Mouse (Mus musculus) kidney, adult 9 months (tissue): ENCODE measurements around the gene Gan.

Experiments
- DNase-seq: peaks from one replicate; pipeline ENCODE4 v3.0.0; 2022

Gene Gan

DNA sequence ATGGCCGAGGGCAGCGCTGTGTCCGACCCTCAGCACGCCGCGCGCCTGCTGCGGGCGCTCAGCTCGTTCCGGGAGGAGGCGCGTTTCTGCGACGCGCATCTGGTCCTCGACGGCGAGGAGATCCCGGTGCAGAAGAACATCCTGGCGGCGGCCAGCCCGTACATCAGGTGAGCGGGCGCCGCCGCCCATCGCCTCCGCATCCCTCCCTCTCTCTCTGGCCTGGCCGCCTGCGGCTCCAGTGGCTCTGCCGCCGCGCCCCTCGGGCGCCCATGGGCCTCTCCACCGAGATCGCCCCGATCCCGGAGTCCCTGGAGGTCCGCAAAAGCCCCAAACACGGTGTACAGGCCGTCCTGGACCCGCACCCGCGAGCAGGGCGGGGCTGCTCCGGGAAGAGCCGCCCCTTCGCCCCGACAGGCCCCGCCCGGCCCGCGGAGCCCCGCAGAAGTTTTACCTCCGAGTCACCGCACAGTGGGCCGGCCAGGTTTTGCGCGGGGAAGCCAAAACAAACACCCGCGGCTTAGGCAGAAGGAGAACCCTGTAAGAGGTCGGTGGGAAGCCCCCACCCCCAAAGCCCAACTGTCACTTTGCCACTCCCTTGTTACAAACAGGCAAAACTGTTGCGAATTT is at the start of gene Gan:
TSS of gene Gan (plus strand) at position 1 of the 627 bp plus-strand sequence.
- peak; percentile 42 for DNase-seq

DNA sequence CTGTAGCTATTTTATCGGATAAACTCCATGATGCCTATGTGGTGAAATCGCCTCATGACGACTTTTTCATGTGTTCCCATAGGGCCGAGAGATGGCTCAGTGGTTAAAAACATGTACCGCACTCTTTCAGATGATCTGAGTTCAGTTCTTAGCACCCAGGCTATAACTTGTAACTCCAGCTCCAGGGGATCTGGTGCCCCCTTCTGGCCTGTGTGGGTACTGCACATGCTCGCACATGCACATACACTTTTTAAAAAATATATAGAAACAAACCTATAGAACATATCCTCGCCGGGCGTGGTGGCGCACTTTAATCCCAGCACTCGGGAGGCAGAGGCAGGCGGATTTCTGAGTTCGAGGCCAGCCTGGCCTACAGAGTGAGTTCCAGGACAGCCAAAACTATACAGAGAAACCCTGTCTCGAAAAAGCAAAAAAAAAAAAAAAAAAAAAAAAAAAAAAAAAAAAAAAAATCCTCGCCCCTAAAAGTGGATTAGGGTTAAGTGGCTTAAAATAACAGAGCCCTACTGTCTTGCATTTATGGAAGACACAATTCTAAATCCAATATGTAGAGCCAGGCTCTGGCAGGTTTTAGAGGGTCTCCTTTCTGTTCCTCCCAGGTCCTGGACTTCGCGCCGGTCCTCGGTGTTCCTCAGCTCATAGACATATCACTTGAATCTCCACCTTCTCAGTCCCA is 48.8 kb upstream of the Gan start:
- DNase-seq, result no peak

DNA sequence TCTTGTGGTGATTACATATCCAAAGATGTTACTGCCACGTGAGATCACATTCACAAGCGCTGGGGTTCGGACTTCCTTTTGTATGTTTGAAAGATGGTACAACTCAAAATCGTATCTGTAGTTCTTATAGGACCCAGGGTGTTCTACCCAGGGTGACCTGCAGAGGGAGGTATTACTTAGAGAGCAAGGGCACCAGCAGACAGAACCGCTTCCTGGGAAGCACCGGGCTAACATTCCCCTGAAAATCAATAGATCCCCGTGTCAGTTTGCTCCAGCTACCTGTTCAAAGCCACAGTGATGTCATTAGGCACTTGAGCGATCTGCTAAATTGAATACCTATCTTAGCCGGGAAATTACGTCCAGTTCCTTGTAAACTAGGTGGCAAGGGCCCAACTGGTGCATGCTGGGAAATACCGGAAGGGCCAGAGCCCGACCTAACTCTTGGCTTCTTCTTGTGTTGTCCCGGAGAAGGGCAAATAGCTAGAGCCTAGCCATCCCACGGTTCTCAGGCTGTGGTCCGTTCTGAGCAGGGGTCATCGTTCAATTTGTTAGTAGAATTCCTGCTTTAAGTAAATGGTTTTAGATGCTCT is 48.0 kb upstream of the Gan start:
- DNase-seq, result peak; percentile 89

DNA sequence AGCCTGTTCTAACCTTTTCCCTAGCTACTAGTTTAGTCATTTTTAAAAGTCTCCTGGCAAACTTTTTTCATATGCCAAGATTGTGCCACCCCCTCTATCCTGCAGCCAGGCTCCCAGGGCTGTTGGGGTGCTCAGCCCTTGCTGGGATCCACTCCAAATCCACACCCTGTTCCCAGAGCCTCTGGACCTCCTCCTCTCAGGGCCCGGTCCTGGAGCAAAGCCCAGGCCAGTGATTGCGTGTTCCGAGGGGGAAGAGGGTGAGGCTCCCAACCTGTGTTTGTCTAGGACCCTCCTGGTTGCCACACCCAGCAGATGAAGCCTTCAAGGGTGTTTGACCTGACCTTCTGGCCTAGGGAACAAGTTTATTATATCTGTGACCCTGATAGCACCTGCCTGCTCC is 46.3 kb upstream of the Gan start:
- DNase-seq, result no peak

DNA sequence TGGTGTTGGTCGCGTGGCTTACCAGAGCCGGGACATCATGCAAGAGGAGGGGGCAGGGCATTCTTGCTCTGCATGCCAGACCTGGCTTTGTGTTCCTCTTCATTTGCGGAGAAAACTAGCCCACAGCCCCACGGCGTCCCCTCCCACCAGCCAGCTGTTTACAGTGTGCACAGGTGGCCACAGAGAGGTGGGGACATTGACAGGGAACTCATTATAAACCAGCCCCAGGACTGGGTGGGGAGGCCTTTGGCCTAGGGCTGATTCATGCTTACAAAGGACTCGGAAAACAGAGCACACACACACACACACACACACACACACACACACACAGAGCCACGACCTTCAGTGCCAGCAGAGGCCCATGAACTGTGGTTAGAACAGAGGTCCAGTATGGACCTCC is 45.7 kb upstream of the Gan start:
- no peak for DNase-seq

DNA sequence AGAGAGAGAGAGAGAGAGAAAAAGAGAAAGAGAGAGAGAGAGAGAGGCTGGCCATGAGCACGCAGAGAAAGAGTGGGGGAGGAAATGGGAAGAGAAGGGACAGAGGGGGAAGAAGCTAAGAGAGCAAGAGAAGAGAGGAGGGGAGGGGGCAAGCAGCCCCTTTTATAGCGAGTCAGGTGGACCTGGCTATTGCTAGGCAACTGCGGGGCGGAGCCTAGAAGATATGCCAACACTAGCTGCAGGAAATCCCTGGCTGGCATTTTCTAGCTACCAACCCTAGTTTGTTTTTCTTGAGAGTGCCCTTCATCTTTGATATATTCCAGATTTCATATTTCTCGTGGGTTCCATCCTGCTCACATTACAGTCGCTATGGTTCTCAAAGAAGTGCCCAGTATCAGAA is 42.8 kb upstream of the Gan start:
- DNase-seq, result no peak

DNA sequence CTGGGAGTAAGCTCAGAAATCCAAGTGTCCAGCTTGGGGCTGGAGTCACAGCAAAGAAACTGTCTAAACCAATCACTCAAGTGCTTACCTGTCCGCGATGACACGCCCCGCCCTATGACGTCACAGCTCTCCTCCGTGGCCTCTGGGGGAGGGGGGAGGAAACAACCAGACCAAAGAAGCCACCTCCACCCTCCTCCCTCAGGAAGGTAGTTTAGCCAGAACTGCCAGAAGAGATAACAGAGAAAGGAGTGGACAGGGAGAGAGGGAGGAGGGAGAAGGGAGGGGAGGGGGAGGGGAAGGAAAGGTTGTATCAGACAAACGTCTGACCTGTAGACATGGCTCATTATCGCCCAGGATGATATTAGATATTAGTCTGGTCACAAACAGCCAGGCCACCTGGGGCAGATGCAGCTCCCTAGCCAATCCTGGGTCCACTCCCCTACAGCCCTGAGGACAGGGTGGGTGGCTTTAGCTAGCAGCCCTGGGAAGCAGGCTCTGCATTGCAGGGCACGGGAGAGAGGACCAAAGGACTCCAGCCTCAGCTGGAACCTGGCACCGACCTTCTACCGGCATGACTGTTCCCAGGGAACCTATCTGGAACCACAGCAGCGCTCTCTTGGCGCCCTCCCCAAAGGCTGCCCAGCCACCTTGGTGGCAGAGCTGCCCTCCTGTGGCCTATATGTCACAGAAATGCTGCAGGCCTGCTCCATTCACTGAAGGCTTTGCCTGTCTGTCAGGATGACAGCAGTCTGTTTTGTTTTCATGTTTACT is 42.1 kb upstream of the Gan start:
- DNase-seq, result peak; percentile 17

DNA sequence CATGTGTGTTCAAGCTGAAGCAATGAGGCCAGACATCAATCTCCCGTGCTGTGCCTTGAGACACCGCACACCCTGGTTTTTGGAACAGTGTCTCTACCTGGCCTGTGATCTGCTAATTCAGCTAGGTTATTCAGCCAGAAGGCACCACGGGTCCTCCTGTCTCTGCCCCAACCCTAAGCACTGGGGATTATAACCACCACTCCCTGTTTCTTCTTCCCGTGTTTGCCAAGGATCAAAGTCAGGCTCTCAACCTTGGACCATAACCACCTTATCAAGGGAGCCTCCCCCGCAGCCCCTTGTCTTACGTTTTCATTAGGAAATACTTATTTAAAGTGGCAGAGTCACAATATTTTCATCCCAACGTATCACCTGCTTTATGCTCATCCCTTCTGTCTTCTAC is 41.4 kb upstream of the Gan start:
- DNase-seq, result no peak

DNA sequence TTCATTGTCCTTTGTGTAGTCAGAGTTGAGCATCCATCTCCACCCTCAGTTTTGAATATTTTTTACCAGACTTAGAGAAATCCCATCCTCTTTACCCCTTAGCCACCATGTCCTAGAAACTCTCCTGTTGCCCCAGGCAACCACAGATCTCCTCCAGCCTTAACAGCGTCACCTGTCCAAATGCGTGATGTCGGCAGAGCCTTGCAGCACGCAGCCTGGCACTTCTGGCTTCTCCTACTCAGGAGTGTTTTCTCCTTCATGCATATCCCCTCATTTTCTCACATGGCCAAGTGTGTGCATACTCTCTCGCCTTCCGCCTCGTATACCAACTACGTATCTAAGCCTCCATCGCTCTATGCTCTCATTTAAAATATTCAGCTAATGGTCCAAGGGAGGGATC is 39.5 kb upstream of the Gan start:
- no peak for DNase-seq

DNA sequence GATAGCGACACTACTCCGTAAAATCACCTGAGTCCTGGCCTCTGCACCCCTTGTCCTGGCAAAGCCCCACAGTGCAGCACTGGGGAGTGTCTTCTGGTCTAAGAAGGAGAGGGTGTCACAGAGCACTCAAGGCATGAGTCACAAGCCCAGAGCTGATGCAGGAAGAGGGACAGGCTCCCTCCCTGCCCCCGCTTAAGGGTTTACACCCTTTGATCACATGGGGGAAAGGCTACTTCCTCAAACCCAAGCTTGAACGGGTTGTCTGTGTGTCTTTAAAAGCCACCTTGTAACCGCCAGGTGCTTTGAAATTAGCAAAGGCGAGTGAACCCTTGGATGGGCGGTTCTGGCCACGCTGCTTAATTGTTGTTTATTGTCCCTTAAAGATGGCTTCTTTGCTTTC is 36.7 kb upstream of the Gan start:
- DNase-seq, result no peak

DNA sequence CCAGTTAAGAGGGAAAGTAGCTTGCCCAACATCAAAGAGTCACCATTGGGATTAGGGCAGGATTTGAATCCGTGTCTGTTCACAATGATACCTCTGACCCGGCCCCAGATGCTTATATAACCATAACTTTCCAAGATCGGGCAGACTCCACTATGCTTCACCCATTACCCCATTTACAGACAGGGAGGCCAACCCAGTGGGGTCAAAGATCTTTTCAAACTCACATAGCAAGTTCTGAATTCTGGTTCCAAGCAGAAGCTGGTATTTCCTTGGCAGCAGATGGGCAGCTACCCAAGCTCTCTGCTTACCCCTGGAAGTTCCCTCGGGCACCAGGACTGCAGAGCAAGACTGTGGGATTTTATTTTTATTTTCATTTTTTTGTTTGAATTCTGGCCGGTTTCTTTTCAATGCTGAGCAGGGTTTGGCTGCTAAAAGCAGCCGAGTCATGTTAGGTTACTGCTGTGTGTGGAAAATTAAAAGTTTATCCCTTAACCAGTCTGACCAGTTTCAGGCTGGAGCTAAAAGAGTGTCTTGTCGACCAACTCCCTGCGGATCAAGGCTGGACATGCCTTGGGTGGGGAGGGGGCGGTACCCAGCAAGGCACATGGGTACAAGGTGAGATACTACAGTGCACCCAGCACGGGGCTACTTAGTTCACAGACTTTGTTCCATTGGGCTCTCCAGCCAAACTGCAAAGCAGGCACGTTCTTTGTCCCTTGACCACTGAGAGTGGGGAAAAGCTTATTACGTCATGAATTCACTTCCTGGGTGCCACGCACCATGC is 33.9 kb upstream of the Gan start:
- peak; percentile 65 for DNase-seq

DNA sequence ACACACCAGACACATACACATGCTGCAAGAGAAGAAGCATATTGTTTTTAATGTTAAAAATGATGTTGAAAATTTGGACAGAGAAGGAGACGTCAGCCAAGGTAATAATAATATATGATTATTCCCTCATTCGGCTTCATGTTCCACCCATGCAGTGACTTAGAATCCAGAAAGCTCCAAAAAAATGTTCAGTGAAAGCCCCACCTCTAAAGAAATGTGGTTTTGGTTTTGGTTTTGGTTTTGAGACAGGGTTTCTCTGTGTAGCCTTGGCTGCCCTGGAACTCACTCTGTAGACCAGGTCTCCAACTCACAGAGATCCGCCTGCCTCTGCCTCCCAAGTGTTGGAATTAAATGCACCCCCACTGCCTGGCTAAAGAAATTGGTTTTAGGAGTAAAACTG is 32.1 kb upstream of the Gan start:
- no peak for DNase-seq

DNA sequence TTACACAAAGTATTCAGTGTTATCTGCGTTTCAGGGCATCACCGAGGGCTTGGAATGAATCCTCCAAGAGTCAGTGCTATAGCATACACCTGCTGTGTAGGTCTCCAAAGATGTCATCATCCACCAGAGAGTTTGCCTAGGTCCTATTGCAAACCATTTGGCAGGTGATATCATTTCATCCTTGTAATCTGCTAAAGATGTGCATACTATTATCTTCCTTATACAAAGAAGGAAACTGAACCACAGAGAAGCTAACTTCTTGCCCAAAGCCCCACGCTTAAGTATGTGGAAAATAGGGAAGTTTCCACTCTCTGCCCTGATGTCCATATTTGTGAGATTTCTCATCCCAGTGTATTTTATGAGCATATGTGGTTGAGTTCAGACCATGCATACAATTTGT is 31.5 kb upstream of the Gan start:
- no peak for DNase-seq

DNA sequence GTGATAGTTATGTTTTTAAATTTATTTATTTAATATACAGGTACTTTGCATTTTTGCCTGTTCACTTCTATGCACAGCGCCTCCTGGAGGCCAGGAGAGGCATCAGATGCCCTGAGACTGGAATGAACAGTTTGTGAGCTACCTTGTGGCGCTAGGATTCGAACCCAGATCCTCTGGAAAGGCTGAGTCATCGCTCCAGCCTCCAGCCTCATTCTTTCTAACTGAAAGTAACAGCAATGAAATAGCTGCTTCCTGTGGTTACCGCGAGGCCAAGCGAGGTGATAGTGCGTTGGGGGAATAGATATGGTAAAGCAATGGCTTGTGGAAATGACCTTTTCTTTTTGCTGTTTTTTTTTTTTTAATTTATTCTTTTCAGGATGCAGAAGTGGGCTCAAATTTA is 30.9 kb upstream of the Gan start:
- DNase-seq, result no peak

DNA sequence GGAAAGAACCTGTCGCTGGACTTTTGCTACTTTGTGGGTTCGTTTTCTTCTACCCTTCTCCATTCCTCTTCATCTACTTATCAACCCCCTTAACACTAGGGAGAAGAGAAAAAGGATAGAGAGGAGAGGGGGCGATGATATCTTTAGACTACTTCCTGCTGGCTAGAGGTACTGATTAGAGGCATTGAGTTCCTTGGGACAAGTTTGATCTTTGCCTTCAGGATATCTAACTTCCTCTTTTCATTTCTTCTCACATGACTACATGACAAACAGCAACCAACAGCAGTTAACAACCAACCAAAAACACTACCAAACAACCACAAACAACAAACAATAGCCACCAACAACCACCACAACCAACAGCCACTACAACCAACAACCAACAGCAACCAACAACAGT is 24.2 kb upstream of the Gan start:
- DNase-seq, result no peak

DNA sequence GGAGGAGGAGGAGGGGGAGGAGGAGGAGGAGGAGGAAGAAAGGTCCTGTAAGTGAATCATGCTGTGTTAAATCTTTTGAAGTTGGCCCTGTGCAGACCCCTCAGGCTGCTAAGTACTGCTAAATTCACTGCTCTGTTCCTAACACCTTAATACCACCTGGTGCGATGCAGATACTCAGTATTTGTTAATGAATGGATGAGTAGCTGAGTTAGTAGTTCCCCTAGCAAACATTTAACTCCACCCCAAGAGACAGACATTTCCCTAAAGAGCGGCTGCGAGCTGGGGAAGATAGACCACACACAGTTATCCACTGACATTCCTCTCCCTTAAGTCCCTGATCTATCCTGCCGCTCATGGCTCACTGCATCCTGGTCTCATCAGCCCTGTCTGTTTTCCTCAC is 21.6 kb upstream of the Gan start:
- no peak for DNase-seq

DNA sequence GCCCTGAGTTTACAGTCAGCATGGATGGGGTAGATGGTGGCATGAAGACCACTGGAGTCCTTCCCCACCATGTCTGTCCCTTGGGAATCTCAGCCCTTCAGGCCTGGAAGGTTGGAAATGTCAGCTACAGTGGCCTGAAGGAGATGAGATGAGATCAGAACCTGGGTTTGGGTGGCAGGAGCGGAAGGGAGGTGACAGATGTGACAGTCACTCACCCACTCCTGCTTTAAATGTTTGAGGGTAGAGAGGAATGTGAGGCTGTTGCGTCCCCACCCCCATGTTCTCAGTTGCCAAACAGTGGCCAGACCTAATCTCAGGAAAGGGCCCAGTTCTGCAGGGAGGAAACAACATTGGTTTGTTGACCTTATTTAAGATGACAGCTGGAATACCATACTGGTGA is 21.2 kb upstream of the Gan start:
- DNase-seq, result no peak

DNA sequence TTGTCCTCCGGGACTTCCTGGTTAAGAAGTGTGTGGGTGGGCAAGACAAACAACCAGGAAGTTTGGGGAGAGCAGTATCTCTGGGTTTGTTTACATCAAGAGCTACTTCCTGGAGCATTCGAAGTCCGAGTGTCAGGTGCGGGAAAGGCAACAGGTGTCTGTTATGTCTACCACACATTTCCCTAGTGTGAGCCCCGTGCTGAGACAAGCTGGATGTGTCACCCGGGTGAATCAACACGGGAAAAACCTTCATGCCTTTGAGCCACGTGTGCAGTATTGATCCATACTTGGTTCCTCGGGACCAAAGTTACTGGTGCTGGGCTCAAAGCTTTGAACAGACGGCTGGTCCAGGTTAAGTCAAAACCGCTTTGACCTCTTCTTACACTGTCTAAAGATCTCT is 20.6 kb upstream of the Gan start:
- no peak for DNase-seq

DNA sequence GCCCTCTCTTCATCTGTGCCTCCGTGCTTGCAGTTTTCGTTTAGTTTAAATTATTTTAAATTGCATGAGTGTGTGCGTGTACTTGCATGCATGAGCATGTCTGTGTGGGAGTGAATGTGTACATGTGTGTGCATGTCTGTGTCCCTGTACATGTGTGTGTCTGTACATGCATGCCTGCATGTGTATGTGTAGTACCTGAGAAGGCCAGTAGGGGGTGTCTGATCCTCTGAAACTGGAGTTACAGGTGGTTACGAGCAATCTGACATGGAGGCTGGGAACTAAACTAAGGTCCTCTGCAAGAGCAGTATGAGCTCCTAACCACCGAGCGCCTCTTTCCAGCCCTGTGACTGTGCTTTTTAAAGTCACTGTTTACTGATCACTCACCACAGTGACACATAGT is 9.4 kb upstream of the Gan start:
- no peak for DNase-seq

DNA sequence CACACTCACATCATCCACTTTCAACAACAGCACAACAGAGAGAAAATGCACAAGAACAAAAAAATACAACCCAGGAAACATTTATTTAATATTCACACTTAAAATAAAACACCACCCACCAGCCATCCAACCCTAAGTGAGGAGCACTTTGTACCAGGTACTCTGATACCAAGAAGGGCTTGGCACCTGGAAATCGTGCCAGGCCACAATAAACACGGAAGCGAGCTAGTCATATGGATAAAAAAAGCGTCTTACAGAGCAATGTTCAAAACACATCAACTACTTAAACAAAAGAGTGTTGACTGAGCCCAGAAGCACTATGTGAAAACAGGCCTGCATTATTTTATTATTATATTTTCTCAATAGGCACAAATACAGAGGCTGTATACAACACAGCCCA is 1.8 kb upstream of the Gan start:
- no peak for DNase-seq

DNA sequence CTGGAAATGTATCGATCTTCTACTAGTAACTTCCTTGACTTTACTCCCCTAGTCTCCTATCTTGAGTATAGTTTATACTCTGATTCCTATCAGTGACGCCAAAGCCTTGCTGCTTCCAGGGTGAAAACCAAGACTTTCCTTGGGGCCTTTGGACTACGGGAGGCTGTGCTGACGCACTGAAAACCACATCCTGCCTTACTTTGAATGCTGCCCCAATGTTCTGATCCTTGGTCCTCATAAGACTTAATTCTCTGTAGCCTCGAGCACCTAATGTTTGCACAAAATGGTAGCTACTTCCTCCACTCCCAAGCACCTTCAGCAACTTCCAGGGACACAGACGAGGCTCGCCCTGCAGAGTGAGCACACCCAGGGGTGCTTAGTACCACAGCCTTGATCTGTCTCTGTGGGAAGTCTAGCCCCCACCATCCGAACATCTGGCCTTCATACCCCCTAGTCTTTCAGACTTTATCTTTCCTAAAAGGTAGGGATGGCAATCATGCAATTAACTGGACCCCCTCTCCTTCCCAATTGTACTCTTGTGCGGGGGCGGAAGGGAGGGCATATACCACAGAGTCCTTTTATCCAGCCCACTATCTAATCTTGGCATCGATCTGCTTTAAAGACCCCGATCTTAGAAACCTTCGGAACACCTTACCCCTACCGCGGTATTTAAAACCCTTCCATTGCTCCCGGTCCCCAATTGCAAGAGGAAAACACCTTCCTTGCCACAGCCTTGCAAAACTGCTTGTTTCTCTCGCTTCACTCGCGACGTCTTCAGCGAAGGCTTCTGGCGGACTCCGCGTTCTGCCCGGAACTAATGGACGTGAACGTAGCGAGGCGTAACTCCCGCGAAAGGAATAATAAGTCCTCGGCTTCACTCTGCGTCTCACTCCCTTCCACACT is 818 bp upstream of the Gan start:
- peak; percentile 17 for DNase-seq

DNA sequence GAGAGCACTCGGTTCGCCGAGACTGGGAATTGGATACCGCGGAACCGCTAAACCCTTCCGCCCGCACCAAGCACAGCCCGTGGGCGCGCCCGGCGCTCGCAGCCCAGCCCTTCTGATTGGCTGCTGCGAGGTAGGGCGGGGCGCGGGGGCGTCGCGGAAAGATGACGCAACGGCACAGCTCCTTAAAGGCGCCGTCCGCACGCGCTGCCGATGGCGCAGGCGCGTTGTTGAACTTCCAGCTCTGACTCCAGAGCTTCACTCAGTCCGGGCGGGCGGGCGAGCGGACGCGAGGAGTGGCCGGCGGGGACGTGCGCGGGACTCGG is 205 bp upstream of the Gan start:
- DNase-seq, result peak; percentile 97
